Mouse (Mus musculus) forebrain, embryonic 15.5 days (tissue): ENCODE data around the gene Gm11168. TPM values are rescaled to one million over a fixed set of nuclear protein-coding genes. Genes with fewer than 3 reads are reported as not detected.
"Not testable (repeated sequence)": the region's sequence is repeated elsewhere in the genome, so short reads cannot be mapped to it uniquely, and the experiment has no call there.

Experiments used
- ATAC-seq: fragments of 200-750 bp; cut with Nextera tagmentation; replicated peaks from 2 replicates; pipeline ENCODE4 v1.8.0; 2017; ENCODE audit warnings: mild to moderate bottlenecking, moderate TSS enrichment, moderate library complexity
- H3K27ac ChIP-seq: fragments of 300-500 bp; sonication (generic); replicated peaks from 2 replicates; pipeline ENCODE4 v1.5.1; 2015; ENCODE audit warnings: mild to moderate bottlenecking, inconsistent platforms
- H3K27me3 ChIP-seq: fragments of 300-500 bp; sonication (generic); 2 replicates; pipeline ENCODE4 v1.6.1; 2015; ENCODE audit warnings: inconsistent platforms
- H3K36me3 ChIP-seq: fragments of 300-500 bp; sonication (generic); 2 replicates; pipeline ENCODE4 v1.6.1; 2015; ENCODE audit warnings: mild to moderate bottlenecking, inconsistent platforms
- H3K4me1 ChIP-seq: fragments of 300-500 bp; sonication (generic); 2 replicates; pipeline ENCODE4 v1.6.1; 2015; ENCODE audit warnings: inconsistent platforms
- H3K4me2 ChIP-seq: fragments of 300-500 bp; sonication (generic); replicated peaks from 2 replicates; pipeline ENCODE4 v1.6.1; 2015; ENCODE audit warnings: mild to moderate bottlenecking, inconsistent platforms
- H3K4me3 ChIP-seq: fragments of 300-500 bp; sonication (generic); 2 replicates; pipeline ENCODE4 v1.5.1; 2015; ENCODE audit warnings: mild to moderate bottlenecking, inconsistent platforms
- H3K9ac ChIP-seq: fragments of 300-500 bp; sonication (generic); replicated peaks from 2 replicates; pipeline ENCODE4 v1.6.1; 2015; ENCODE audit warnings: mild to moderate bottlenecking, inconsistent platforms
- H3K9me3 ChIP-seq: fragments of 300-500 bp; sonication (generic); 2 replicates; pipeline ENCODE4 v1.6.1; 2016; ENCODE audit warnings: inconsistent platforms
- WGBS: fragments of 180-500 bp; shearing (Covaris S2); methylation state at CpG from one replicate; pipeline ENCODE4 v1.1.7; 2015; ENCODE audit warnings: mixed read lengths; 5-methylcytosine and 5-hydroxymethylcytosine counted together
- polyA plus RNA-seq: library from polyadenylated mRNA; unstranded; fragments of >200 nt; fragmentation: Nextera tagmentation; extraction: Ambion mirVana; gene quantifications from 2 replicates; pipeline ENCODE4 v1.2.1, GENCODE M21; 2015

Gm11168 gene
- polyA plus RNA-seq, 1 experiment from 2014 or later, result not detected

- not testable (repeated sequence) for H3K4me3 ChIP-seq, H3K4me1 ChIP-seq, H3K4me2 ChIP-seq, ATAC-seq, H3K27me3 ChIP-seq, H3K9ac ChIP-seq, H3K36me3 ChIP-seq, H3K9me3 ChIP-seq, H3K27ac ChIP-seq
- 66% methylated on average over 2 of the region's 9 CpGs for WGBS
Measured at GRCm38 (mm10) chr9:3017108-3017507, 14.0 kb downstream of the Gm11168 start, which contains the start of gene Gm10719. Gm10719 (plus strand) TSS chr9:3017408.

GRCm38 (mm10) chr9:3018944-3019343 lies 15.8 kb downstream of the Gm11168 start:
- 62% methylated on average over 9 of the region's 9 CpGs for WGBS
- not testable (repeated sequence) for H3K4me3 ChIP-seq, H3K27me3 ChIP-seq, H3K36me3 ChIP-seq, H3K4me2 ChIP-seq, H3K27ac ChIP-seq, H3K9ac ChIP-seq, ATAC-seq, H3K9me3 ChIP-seq, H3K4me1 ChIP-seq

GRCm38 (mm10) chr9:3019835-3020727 lies 16.9 kb downstream of the Gm11168 start:
- not testable (repeated sequence) for H3K4me1 ChIP-seq, H3K9ac ChIP-seq, ATAC-seq, H3K36me3 ChIP-seq, H3K27ac ChIP-seq, H3K4me2 ChIP-seq, H3K4me3 ChIP-seq, H3K27me3 ChIP-seq, H3K9me3 ChIP-seq
- 78% methylated on average over 17 of the region's 19 CpGs for WGBS

GRCm38 (mm10) chr9:3022316-3023008 lies 19.3 kb downstream of the Gm11168 start:
- H3K9me3 ChIP-seq, H3K4me1 ChIP-seq, H3K36me3 ChIP-seq, H3K4me2 ChIP-seq, H3K27ac ChIP-seq, H3K9ac ChIP-seq, ATAC-seq, H3K4me3 ChIP-seq, H3K27me3 ChIP-seq: not testable (repeated sequence)
- 75% methylated on average over 11 of the region's 13 CpGs for WGBS

GRCm38 (mm10) chr9:3023312-3023984 lies 20.3 kb downstream of the Gm11168 start, which contains the start of gene Gm10718:
Gm10718 (plus strand) TSS chr9:3023547.
- not testable (repeated sequence) for H3K4me3 ChIP-seq, H3K36me3 ChIP-seq, H3K4me2 ChIP-seq, H3K27ac ChIP-seq, H3K9ac ChIP-seq, H3K4me1 ChIP-seq, H3K27me3 ChIP-seq, H3K9me3 ChIP-seq, ATAC-seq
- 74% methylated on average over 12 of the region's 13 CpGs for WGBS

- WGBS, result 76% methylated on average over 16 of the region's 16 CpGs
- H3K4me2 ChIP-seq, H3K36me3 ChIP-seq, H3K4me3 ChIP-seq, H3K9me3 ChIP-seq, H3K9ac ChIP-seq, H3K4me1 ChIP-seq, ATAC-seq, H3K27me3 ChIP-seq, H3K27ac ChIP-seq: not testable (repeated sequence)
Measured at GRCm38 (mm10) chr9:3023985-3024648, 21.0 kb downstream of the Gm11168 start.

GRCm38 (mm10) chr9:3024912-3025467 lies 21.8 kb downstream of the Gm11168 start, which contains the start of gene Gm10717:
Gm10717 (plus strand) TSS chr9:3025417.
- H3K4me1 ChIP-seq, H3K9ac ChIP-seq, ATAC-seq, H3K4me3 ChIP-seq, H3K27ac ChIP-seq, H3K36me3 ChIP-seq, H3K4me2 ChIP-seq, H3K27me3 ChIP-seq: not testable (repeated sequence)
- 71% methylated on average over 12 of the region's 12 CpGs for WGBS
- H3K9me3 ChIP-seq, result peaks cover 12% of the 10 kb centered on the region

GRCm38 (mm10) chr9:3025653-3026052 lies 22.5 kb downstream of the Gm11168 start:
- H3K27me3 ChIP-seq, H3K4me1 ChIP-seq, H3K9ac ChIP-seq, H3K36me3 ChIP-seq, ATAC-seq, H3K4me2 ChIP-seq, H3K4me3 ChIP-seq, H3K9me3 ChIP-seq, H3K27ac ChIP-seq: not testable (repeated sequence)
- WGBS, result 74% methylated on average over 6 of the region's 6 CpGs

GRCm38 (mm10) chr9:3026136-3026535 lies 23.0 kb downstream of the Gm11168 start:
- not testable (repeated sequence) for ATAC-seq
- 73% methylated on average over 5 of the region's 5 CpGs for WGBS

GRCm38 (mm10) chr9:3026741-3027140 lies 23.6 kb downstream of the Gm11168 start:
- not testable (repeated sequence) for H3K4me2 ChIP-seq, H3K36me3 ChIP-seq, ATAC-seq, H3K4me3 ChIP-seq, H3K27ac ChIP-seq, H3K9ac ChIP-seq, H3K27me3 ChIP-seq, H3K9me3 ChIP-seq, H3K4me1 ChIP-seq
- 64% methylated on average over 9 of the region's 9 CpGs for WGBS

More at GRCm38 (mm10) chr9:3026136-3026535, 23.0 kb downstream of the Gm11168 start:
- H3K9ac ChIP-seq, H3K27ac ChIP-seq, H3K4me1 ChIP-seq, H3K4me2 ChIP-seq, H3K36me3 ChIP-seq, H3K4me3 ChIP-seq, H3K9me3 ChIP-seq, H3K27me3 ChIP-seq: not testable (repeated sequence)

GRCm38 (mm10) chr9:3027200-3027599 lies 24.1 kb downstream of the Gm11168 start:
- ATAC-seq, result not testable (repeated sequence)

More at GRCm38 (mm10) chr9:3027200-3027599, 24.1 kb downstream of the Gm11168 start:
- H3K4me2 ChIP-seq, H3K4me3 ChIP-seq, H3K36me3 ChIP-seq, H3K4me1 ChIP-seq, H3K9ac ChIP-seq, H3K9me3 ChIP-seq, H3K27ac ChIP-seq, H3K27me3 ChIP-seq: not testable (repeated sequence)
- WGBS, result 69% methylated on average over 9 of the region's 9 CpGs
